Mouse (Mus musculus): ENCODE data around the gene Ncf4. TPM values are rescaled to one million over a fixed set of nuclear protein-coding genes. Genes with fewer than 3 reads are reported as not detected.

Ncf4 gene
- total RNA-seq (2021): 1 to 10 TPM in 1 of 2 experiments, under 1 TPM in 1; 0.91 to 1.2 TPM
- long read RNA-seq, experiment 1: 0 reads
- long read RNA-seq, experiment 2: 0 reads

GRCm38 (mm10) chr15:78244695-78245492, at the start of gene Ncf4:
Gene Ncf4 (plus strand): TSS chr15:78244801.
- intact Hi-C loops (cut with DNase I): no loop called here
- no peak for DNase-seq

GRCm38 (mm10) chr15:78195096-78195880, 49.3 kb upstream of the Ncf4 start:
- peak; percentile 50 to 51 for DNase-seq
- intact Hi-C loops (cut with DNase I): no loop called here

- intact Hi-C loops (cut with DNase I): loop anchor here (5.0 kb wide), 1 partner anchor 33 kb away; no protein-coding TSS in a partner anchor
- no peak for DNase-seq
Measured at GRCm38 (mm10) chr15:78204053-78204847, 40.4 kb upstream of the Ncf4 start.

GRCm38 (mm10) chr15:78205192-78205591, 39.4 kb upstream of the Ncf4 start:
- intact Hi-C loops (cut with DNase I): no loop called here
- DNase-seq: peak in 1 of 2 experiments; percentile 76

DNA sequence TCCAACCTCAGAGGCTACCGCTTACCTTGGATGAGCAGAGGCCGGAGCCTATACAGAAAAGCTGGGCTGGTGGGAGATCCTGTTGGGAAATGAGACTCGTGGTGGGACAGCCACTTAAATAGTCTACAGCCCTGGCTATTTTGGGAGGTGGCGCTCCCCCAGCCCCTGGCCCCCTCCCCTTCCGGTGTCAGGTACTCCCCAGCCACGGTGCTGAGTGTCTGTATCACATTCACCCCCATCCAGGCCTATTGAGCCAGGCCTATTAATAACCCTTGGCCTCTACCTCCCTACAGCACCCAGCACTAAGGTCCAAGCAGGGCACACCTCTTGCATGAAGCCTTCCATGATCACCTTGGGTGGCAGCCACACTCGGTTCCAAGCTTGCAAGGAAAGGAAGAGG, 38.3 kb upstream of the Ncf4 start, which contains the start of gene Pvalb:
Pvalb (minus strand) TSS at position 89 of the 400 bp plus-strand sequence.
- intact Hi-C loops (cut with DNase I): no loop called here
- no peak for DNase-seq

DNA sequence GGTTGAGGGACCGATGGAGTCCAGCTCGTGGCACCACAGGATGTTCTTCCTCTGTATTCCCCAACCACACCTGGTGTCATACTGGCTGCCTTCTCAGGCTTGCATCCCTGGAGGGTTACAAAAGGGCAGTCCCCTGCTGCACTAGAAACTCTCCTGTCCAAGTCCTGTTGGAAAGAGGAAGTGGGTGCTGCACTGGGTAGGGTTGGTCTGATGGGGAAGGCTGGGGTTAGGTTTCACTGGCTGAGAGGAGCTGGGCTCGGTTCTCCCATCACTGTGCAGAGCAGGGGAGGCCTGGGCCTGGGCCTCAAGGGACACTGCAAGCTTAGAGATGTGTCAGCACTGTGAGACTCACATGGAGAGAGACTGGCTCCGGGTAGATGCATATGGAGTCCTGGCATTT, 34.4 kb upstream of the Ncf4 start:
- intact Hi-C loops (cut with DNase I): no loop called here

DNA sequence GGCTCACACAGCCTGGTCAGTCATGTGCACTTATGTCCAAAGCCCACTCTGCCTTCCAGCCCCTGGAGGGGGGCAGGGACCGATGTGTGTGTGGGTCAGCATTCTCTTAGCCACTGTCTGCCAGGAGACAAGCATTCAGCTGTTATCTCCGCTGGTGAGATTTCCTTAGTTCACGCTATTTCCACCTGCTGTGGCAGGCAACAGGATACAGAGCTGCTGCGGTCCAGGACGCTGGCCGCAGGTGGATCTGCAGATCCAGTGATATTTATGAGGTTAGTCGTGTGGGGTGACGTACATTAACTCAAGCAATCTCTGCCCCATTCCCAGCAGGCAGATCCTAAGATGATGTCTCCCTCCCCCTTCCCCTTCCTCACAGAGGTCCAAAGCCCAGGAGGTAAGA, 33.2 kb upstream of the Ncf4 start:
- no peak for DNase-seq
- intact Hi-C loops (cut with DNase I): no loop called here

More for the DNA sequence above, 34.4 kb upstream of the Ncf4 start:
- DNase-seq: no peak

DNA sequence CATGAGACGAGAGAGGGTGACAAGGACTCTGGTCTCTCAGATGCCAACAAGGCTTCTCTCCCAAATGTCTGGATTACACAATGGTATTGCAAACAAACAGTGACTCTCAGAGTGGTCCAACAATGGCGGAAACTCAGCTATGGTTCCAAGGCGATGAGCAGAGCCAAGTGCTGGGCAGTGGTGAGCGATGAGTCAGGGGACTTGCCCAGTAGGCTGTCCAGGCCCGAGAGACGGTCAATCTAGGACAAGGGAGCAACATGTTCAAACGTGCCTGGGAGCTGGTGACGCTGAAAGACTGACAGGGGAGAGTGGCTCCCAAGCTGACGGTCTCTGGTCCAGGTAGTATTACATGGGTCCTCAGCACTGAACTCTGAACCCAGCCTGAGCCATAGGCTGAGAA, 29.3 kb upstream of the Ncf4 start:
- DNase-seq: no peak
- intact Hi-C loops (cut with DNase I): no loop called here

DNA sequence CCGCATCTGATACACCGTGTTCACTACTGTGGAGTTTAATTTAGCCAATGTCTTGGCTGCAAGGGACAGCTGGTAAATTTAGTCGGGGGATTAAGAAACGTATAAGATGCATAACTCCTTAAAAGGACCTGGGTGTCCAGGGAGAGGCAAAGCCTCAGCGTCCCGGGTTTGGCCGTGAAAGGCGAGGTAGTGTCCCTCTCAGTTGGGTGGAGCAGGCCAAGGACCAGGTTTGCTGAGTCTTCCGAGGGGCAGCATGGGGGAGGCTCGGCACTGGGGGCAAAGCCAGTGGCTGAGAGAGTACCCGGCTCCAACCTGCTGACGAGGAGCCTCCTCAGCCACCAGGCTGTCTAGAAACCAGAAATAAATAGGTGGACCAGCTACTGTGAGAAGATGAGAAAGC, 16.8 kb upstream of the Ncf4 start:
- intact Hi-C loops (cut with DNase I): no loop called here
- DNase-seq: no peak

DNA sequence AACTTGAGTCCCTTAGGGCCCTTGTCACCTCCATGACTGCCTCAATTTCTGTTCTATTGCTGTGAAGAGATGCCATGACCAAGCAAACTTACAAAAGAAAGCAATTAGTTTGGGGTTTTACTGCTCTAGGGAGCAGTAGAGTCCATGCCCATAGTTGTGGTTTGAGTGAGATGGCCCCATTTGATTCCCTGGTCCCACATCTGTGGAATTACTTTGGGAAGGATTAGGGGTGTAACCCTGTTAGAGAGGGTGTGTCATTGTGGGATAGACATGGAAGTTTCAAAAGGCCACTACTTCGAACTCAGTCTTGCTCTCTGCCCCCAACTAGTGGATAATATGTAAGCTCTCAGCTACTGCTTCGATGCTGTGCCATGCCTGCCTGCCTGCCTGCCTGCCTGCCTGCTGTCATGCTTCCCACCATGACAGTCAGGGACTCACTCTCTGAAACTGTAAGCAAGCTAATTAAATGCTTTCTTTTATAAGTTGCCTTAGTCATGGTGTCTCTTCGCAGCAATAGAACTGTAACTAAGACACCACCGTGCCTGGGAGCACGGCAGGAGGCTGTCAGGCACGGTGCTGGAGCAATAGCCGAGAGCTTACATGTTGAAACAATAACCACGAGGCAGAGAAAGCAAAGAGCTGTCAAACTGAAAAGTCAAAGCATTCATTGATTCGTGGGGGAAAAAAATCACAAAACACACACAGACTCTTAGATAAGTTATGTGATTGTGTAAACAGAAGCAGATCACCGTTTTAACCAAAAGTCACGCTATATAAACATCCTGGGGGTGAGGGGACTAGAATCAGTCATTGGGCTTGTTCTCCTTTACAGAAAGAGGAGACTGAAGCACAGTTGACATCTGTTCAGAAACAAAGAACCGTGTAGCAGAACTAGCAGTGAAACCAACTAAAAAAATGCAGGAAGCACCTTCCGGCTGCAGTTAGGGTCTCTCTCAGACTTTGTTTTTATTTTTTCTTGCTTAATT, 13.0 kb upstream of the Ncf4 start:
- intact Hi-C loops (cut with DNase I): no loop called here

DNA sequence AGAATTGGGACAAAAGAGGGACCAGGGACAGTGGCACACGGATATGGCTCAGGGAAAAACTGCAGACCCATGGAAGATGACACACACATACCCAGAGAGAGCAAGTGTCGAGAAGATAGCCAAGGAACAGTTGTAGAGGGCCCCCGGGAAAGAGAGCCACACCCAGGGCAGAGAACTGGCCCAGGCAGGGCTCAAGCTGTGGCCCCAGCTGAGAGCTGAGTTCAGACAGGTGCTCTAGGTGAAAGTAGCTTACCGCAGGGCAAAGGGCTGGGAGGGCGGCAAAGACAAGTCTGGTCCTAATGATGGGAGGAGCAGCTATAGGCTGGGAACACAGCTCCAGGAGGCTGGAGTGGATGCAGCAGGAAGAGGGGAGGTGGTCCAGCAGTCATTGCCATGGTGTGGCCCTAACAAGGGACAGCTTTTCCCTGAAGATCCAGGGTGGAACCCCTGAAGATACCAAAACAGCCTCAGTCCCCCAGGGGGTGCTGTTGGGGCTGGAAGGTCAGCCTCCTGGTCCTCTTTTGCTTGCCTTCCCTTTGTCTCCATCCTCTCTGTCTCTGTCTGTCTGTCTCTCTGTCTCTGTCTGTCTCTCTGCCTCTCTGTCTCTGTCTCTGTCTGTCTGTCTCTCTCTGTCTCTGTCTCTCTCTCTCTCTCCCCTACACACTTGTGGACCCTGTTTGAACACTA, 9.6 kb upstream of the Ncf4 start:
- peak in 1 of 2 experiments; percentile 8 for DNase-seq
- intact Hi-C loops (cut with DNase I): loop anchor here (5.0 kb wide), 1 partner anchor 33 kb away; no protein-coding TSS in a partner anchor

More for the DNA sequence above, 13.0 kb upstream of the Ncf4 start:
- no peak for DNase-seq

- DNase-seq: peak in 1 of 2 experiments; percentile 54
- intact Hi-C loops (cut with DNase I): loop anchor here (5.0 kb wide), 1 partner anchor 37 kb away; no protein-coding TSS in a partner anchor
Measured at GRCm38 (mm10) chr15:78239453-78239852, 5.1 kb upstream of the Ncf4 start.

DNA sequence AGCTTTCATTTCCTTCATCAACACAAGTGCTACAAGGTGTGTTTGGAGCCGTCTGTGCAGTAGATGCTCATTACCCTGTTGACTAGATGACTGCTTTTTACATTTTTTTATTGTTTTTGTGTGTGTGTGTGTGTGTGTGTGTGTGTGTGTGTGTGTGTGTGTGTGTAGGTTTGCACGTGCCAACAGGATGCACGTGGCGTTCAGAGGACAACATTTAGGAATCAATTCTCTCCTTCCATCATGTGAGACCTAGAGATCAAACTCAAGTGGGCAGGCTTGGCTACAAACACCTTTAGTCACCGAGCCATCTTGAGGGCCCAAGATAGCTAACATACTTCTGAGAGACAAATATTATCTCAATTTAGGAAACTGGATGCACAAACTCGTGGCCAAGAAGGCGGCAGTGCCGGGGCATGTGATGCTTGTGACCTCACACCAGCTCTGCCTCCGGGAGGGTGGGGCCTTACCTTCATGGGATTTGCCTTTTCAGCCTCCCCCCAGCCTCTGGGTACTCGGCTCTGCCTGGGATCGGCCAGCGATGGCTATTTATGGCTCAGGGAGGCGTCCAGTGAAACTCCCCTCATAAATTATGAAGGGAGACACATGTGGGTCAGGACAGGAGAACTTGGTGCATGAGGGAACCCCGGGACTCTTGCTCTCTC, 4.5 kb upstream of the Ncf4 start:
- no peak for DNase-seq
- intact Hi-C loops (cut with DNase I): loop anchor here (5.0 kb wide), 1 partner anchor 38 kb away; no protein-coding TSS in a partner anchor

GRCm38 (mm10) chr15:78241335-78241734, 3.3 kb upstream of the Ncf4 start:
- DNase-seq: peak in 1 of 2 experiments; percentile 30
- intact Hi-C loops (cut with DNase I): no loop called here

- intact Hi-C loops (cut with DNase I): no loop called here
- peak in 1 of 2 experiments; percentile 43 for DNase-seq
Measured at GRCm38 (mm10) chr15:78243061-78243460, 1.5 kb upstream of the Ncf4 start.

GRCm38 (mm10) chr15:78243774-78244173, 827 bp upstream of the Ncf4 start:
- DNase-seq: no peak
- intact Hi-C loops (cut with DNase I): no loop called here

- intact Hi-C loops (cut with DNase I): no loop called here
Measured at GRCm38 (mm10) chr15:78246143-78247116, 1.8 kb downstream of the Ncf4 start.

More at GRCm38 (mm10) chr15:78246143-78247116, 1.8 kb downstream of the Ncf4 start:
- DNase-seq: no peak

All from gastrocnemius, postnatal 36 days (tissue).